Mouse (Mus musculus) hindbrain, embryonic 11.5 days (tissue): ENCODE results near the gene Lyz2. TPM values are rescaled to one million over a fixed set of nuclear protein-coding genes. Genes with fewer than 3 reads are reported as not detected.

Experiments used
- ATAC-seq: fragments of 200-750 bp; cut with Nextera tagmentation; 2 replicates; pipeline ENCODE4 v1.8.0; 2017; ENCODE audit warnings: mild to moderate bottlenecking, moderate TSS enrichment, moderate library complexity; ENCODE audit not compliant: low FRiP score
- DNase-seq: peaks from one replicate; pipeline ENCODE4 v3.0.0-alpha.2; 2015; ENCODE audit warnings: low spot score
- H3K27ac ChIP-seq: fragments of 300-500 bp; sonication (generic); 2 replicates; pipeline ENCODE4 v1.5.1; 2014; ENCODE audit warnings: mild to moderate bottlenecking, low read depth, low read length
- H3K27me3 ChIP-seq: fragments of 300-500 bp; sonication (generic); 2 replicates; pipeline ENCODE4 v1.6.1; 2014; ENCODE audit warnings: mild to moderate bottlenecking, low read length, moderate library complexity, mixed read lengths; ENCODE audit not compliant: control insufficient read depth, insufficient read depth
- H3K36me3 ChIP-seq: fragments of 300-500 bp; sonication (generic); 2 replicates; pipeline ENCODE4 v1.6.1; 2014; ENCODE audit warnings: mild to moderate bottlenecking, low read length, moderate library complexity, mixed read lengths; ENCODE audit not compliant: control insufficient read depth, insufficient read depth
- H3K4me1 ChIP-seq: fragments of 300-500 bp; sonication (generic); replicated peaks from 2 replicates; pipeline ENCODE4 v1.6.1; 2014; ENCODE audit warnings: low read length, mixed read lengths; ENCODE audit not compliant: control insufficient read depth, insufficient read depth
- H3K4me2 ChIP-seq: fragments of 300-500 bp; sonication (generic); replicated peaks from 2 replicates; pipeline ENCODE4 v1.6.1; 2014; ENCODE audit warnings: mild to moderate bottlenecking, low read depth, low read length
- H3K4me3 ChIP-seq: fragments of 300-500 bp; sonication (generic); 2 replicates; pipeline ENCODE4 v1.5.1; 2014; ENCODE audit warnings: low read depth, low read length
- H3K9ac ChIP-seq: fragments of 300-500 bp; sonication (generic); 2 replicates; pipeline ENCODE4 v1.6.1; 2014; ENCODE audit warnings: low read depth, low read length
- H3K9me3 ChIP-seq: fragments of 300-500 bp; sonication (generic); 2 replicates; pipeline ENCODE4 v1.6.1; 2016; ENCODE audit warnings: low read length; ENCODE audit not compliant: control insufficient read depth
- WGBS: fragments of 180-500 bp; shearing (Covaris S2); extraction: QIAGEN DNeasy Blood & Tissue Kit; methylation state at CpG from one replicate; pipeline ENCODE4 v1.1.7; 2014; 5-methylcytosine and 5-hydroxymethylcytosine counted together
- polyA plus RNA-seq: library from polyadenylated mRNA; unstranded; fragments of >200 nt; fragmentation: Nextera tagmentation; extraction: Ambion mirVana; gene quantifications from 2 replicates; pipeline ENCODE4 v1.2.1, GENCODE M21; 2014

Lyz2 gene
- 15.2 and 20.5 TPM in 2 replicates for polyA plus RNA-seq

- no peak for ATAC-seq
- Histone ChIP-seq H3K36me3 (no peaks in the 10 kb centered on the region), H3K4me1 (no peaks in the 10 kb centered on the region), H3K27ac (no peak within 1 kb of the TSS), H3K27me3 (no peaks in the 10 kb centered on the region), H3K9me3 (no peaks in the 10 kb centered on the region), H3K4me2 (no peak within 1 kb of the TSS), H3K9ac (no peak within 1 kb of the TSS), H3K4me3 (no peak within 1 kb of the TSS)
- no peak for DNase-seq
- WGBS, result 67% methylated on average over 4 of the region's 4 CpGs
Observed at GRCm38 (mm10) chr10:117282049-117282448, at the start of gene Lyz2. Gene Lyz2 (minus strand): TSS chr10:117282321.

GRCm38 (mm10) chr10:117330521-117330920 is 48.4 kb upstream of the Lyz2 start:
- H3K4me3 ChIP-seq, result no peak overlapping the region
- WGBS, result 78% methylated on average over 5 of the region's 5 CpGs
- H3K36me3 ChIP-seq, result no peaks in the 10 kb centered on the region
- ATAC-seq (no peak), DNase-seq (no peak)
- no peak overlapping the region for H3K9ac ChIP-seq
- H3K27me3 ChIP-seq, result no peaks in the 10 kb centered on the region
- no peaks in the 10 kb centered on the region for H3K9me3 ChIP-seq
- H3K4me2 ChIP-seq, result no peak overlapping the region
- no peaks in the 10 kb centered on the region for H3K4me1 ChIP-seq
- H3K27ac ChIP-seq, result no peak overlapping the region

GRCm38 (mm10) chr10:117323782-117324181 is 41.7 kb upstream of the Lyz2 start:
- DNase-seq, result no peak
- no peaks in the 10 kb centered on the region for H3K36me3 ChIP-seq
- H3K27me3 ChIP-seq, result no peaks in the 10 kb centered on the region
- no peak overlapping the region for H3K27ac ChIP-seq
- no peaks in the 10 kb centered on the region for H3K9me3 ChIP-seq
- no peak overlapping the region for H3K4me3 ChIP-seq
- 92% methylated on average over 7 of the region's 7 CpGs for whole genome bisulfite sequencing
- no peak overlapping the region for H3K4me2 ChIP-seq
- ATAC-seq, result no peak
- H3K4me1 ChIP-seq, result no peaks in the 10 kb centered on the region
- no peak overlapping the region for H3K9ac ChIP-seq

- H3K4me3 ChIP-seq, result no peak overlapping the region
- no peak overlapping the region for H3K4me2 ChIP-seq
- no peaks in the 10 kb centered on the region for H3K9me3 ChIP-seq
- DNase-seq (no peak), ATAC-seq (no peak)
- no peaks in the 10 kb centered on the region for H3K4me1 ChIP-seq
- no peak overlapping the region for H3K9ac ChIP-seq
- no peaks in the 10 kb centered on the region for H3K36me3 ChIP-seq
- H3K27me3 ChIP-seq, result no peaks in the 10 kb centered on the region
- 91% methylated on average over 5 of the region's 5 CpGs for WGBS
- no peak overlapping the region for H3K27ac ChIP-seq
Observed at GRCm38 (mm10) chr10:117322630-117323029, 40.5 kb upstream of the Lyz2 start.

GRCm38 (mm10) chr10:117320571-117320981 is 38.5 kb upstream of the Lyz2 start:
- DNase-seq (no peak), ATAC-seq (no peak)
- no peak overlapping the region for H3K4me2 ChIP-seq
- H3K27me3 ChIP-seq, result no peaks in the 10 kb centered on the region
- no peaks in the 10 kb centered on the region for H3K4me1 ChIP-seq
- no peaks in the 10 kb centered on the region for H3K9me3 ChIP-seq
- WGBS, result 81% methylated on average over 3 of the region's 3 CpGs
- no peak overlapping the region for H3K9ac ChIP-seq
- H3K36me3 ChIP-seq, result no peaks in the 10 kb centered on the region
- no peak overlapping the region for H3K4me3 ChIP-seq
- no peak overlapping the region for H3K27ac ChIP-seq

- H3K27me3 ChIP-seq, result no peaks in the 10 kb centered on the region
- no peaks in the 10 kb centered on the region for H3K36me3 ChIP-seq
- H3K4me2 ChIP-seq, result no peak overlapping the region
- H3K9me3 ChIP-seq, result no peaks in the 10 kb centered on the region
- ATAC-seq (no peak), DNase-seq (no peak)
- 92% methylated on average over 11 of the region's 11 CpGs for WGBS
- H3K4me1 ChIP-seq, result no peaks in the 10 kb centered on the region
- H3K4me3 ChIP-seq, result no peak overlapping the region
- no peak overlapping the region for H3K9ac ChIP-seq
- H3K27ac ChIP-seq, result no peak overlapping the region
Observed at GRCm38 (mm10) chr10:117316391-117316790, 34.3 kb upstream of the Lyz2 start.

- Histone ChIP-seq H3K9ac (no peak overlapping the region), H3K36me3 (no peaks in the 10 kb centered on the region), H3K4me2 (no peak overlapping the region), H3K4me3 (no peak overlapping the region), H3K4me1 (no peaks in the 10 kb centered on the region), H3K27ac (no peak overlapping the region), H3K9me3 (no peaks in the 10 kb centered on the region), H3K27me3 (no peaks in the 10 kb centered on the region)
- ATAC-seq (no peak), DNase-seq (no peak)
- WGBS, result 93% methylated on average over 2 of the region's 2 CpGs
Observed at GRCm38 (mm10) chr10:117313133-117313532, 31.0 kb upstream of the Lyz2 start.

GRCm38 (mm10) chr10:117312168-117312567 is 30.0 kb upstream of the Lyz2 start:
- no peaks in the 10 kb centered on the region for H3K9me3 ChIP-seq
- WGBS, result 84% methylated on average over 8 of the region's 8 CpGs
- no peak overlapping the region for H3K9ac ChIP-seq
- H3K4me3 ChIP-seq, result no peak overlapping the region
- H3K4me2 ChIP-seq, result no peak overlapping the region
- DNase-seq (no peak), ATAC-seq (no peak)
- H3K4me1 ChIP-seq, result no peaks in the 10 kb centered on the region
- no peaks in the 10 kb centered on the region for H3K27me3 ChIP-seq
- H3K27ac ChIP-seq, result no peak overlapping the region
- H3K36me3 ChIP-seq, result no peaks in the 10 kb centered on the region

- H3K9ac ChIP-seq, result no peak overlapping the region
- no peaks in the 10 kb centered on the region for H3K4me1 ChIP-seq
- H3K9me3 ChIP-seq, result no peaks in the 10 kb centered on the region
- H3K27ac ChIP-seq, result no peak overlapping the region
- no peak overlapping the region for H3K4me3 ChIP-seq
- no peak overlapping the region for H3K4me2 ChIP-seq
- no peaks in the 10 kb centered on the region for H3K27me3 ChIP-seq
- ATAC-seq (no peak), DNase-seq (no peak)
- H3K36me3 ChIP-seq, result no peaks in the 10 kb centered on the region
- WGBS, result 90% methylated on average over 5 of the region's 5 CpGs
Observed at GRCm38 (mm10) chr10:117304371-117304770, 22.2 kb upstream of the Lyz2 start.
